28 mouse cellular contexts compared by ENCODE assay signal in the genomic region with DNA sequence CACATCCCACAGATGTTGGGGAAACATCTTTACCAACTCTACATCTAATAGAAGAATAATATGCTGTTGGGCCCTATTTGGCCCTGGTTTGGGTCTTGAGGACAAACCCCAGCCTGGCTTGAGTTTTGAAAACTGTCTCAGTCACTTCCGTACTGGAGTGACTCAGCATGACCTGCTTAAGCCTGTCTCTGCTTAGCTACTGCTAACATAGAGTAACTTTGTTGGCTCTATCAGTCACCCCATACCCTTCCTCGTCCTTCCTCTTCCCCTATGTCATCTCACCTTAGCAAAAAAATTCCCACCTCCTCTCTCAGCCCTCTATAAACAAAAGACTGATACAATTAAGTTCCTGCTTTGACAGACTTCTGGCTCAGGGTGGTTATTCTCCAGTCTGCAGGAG.
DNase-seq lines count a peak whose midpoint lies in the region; ATAC-seq and TF ChIP-seq lines count a peak whose summit lies in the region.
"Had no signal": no experiment of that assay in that cellular context is flagged by ENCODE, and none has a peak within 500 bp of the region (broad histone marks: within the 10 kb centered on the region; RNA-seq: fewer than 3 reads in every experiment).

No protein-coding gene starts in this region.

- no peak overlapping the region for H3K4me3 ChIP-seq in G1E (ENCODE audit: low read depth, low read length)
- no peak overlapping the region for H3K4me3 ChIP-seq in cortical plate, adult 2 months (ENCODE audit: insufficient read depth, low read length)
- H3K4me3 ChIP-seq: forebrain, embryonic 15.5 days; heart, adult 2 months; limb, embryonic 13.5 days; liver, embryonic 13.5 days; neural tube, embryonic 12.5 days had no signal

- ATAC-seq in G1E (ENCODE audit: extremely low read depth, insufficient number of reproducible peaks, low FRiP score, poor library complexity, severe bottlenecking), result peak; percentile 84
- ATAC-seq in megakaryocyte progenitor cell, adult 5-6 weeks (replicated peaks; ENCODE audit: poor library complexity), result peak; percentile 86
- ATAC-seq: forebrain, embryonic 15.5 days; inflammation-experienced regulatory T-cells, adult 6 months had no signal

- H3K36me3 ChIP-seq in G1E (replicated peaks), result no peaks in the 10 kb centered on the region
- H3K36me3 ChIP-seq: forebrain, embryonic 15.5 days; limb, embryonic 13.5 days; liver, embryonic 13.5 days; neural tube, embryonic 12.5 days had no signal

- no peak for TF ChIP-seq POLR2A in cortical plate, adult 2 months (IDR thresholded peaks at IDR 0.05; ENCODE audit: extremely low read depth, insufficient read depth, low read length)

- DNase-seq in 3134 (ENCODE audit: extremely low read depth, insufficient read length, low spot score) (peak; percentile 33), G1E (ENCODE audit: low spot score) (no peak)
- no peak for DNase-seq in gastrocnemius, postnatal 4 days (ENCODE audit: low spot score in 2 of 2)
- no peak for DNase-seq in spleen, postnatal 10 days (ENCODE audit: low spot score in 2 of 2)
- DNase-seq in adrenal gland, adult 18-20 months (ENCODE audit: low spot score in 2 of 2), result no peak
- DNase-seq: adrenal gland, adult 2 months; cerebellum, adult 18-20 months; cerebellum, postnatal 25 days; gastrocnemius, postnatal 10 days; heart, adult 2 months; heart, postnatal 36 days; kidney, adult 18-20 months; kidney, postnatal 36 days; liver, embryonic 13.5 days; lung, adult 2 months; lung, postnatal 14 days; midbrain, embryonic 14.5 days; retina, postnatal 1 day; right cerebral cortex, postnatal 4 days; thymus, adult 2 months; thymus, postnatal 4 days had no signal

- peaks cover 6% of the 10 kb centered on the region for H3K4me1 ChIP-seq in G1E (ENCODE audit: insufficient read depth, low read depth, low read length)
- H3K4me1 ChIP-seq in cortical plate, adult 2 months (ENCODE audit: control insufficient read depth, insufficient read depth, low read length), result no peaks in the 10 kb centered on the region
- H3K4me1 ChIP-seq: forebrain, embryonic 15.5 days; limb, embryonic 13.5 days; liver, embryonic 13.5 days; neural tube, embryonic 12.5 days had no signal

- no peak for TF ChIP-seq CTCF in G1E (IDR thresholded peaks at IDR 0.05; ENCODE audit: low read depth, low read length)
- TF ChIP-seq CTCF in cortical plate, adult 2 months (IDR thresholded peaks at IDR 0.05; ENCODE audit: extremely low read depth, insufficient read depth, low read length), result no peak

- H3K27ac ChIP-seq in cortical plate, adult 2 months (ENCODE audit: insufficient read depth, low read length), result 0 out of 2 replicates have a peak overlapping the region, but pooled peaks have one; percentile 23
- H3K27ac ChIP-seq: forebrain, embryonic 15.5 days; heart, adult 2 months; hindbrain, embryonic 14.5 days; limb, embryonic 13.5 days; liver, embryonic 13.5 days; neural tube, embryonic 12.5 days had no signal

- H3K27me3 ChIP-seq in G1E (ENCODE audit: insufficient read depth, low read length), result no peaks in the 10 kb centered on the region
- H3K27me3 ChIP-seq: forebrain, embryonic 15.5 days; limb, embryonic 13.5 days; liver, embryonic 13.5 days; neural tube, embryonic 12.5 days had no signal

- no peaks in the 10 kb centered on the region for H3K9me3 ChIP-seq in G1E (replicated peaks)
- H3K9me3 ChIP-seq: forebrain, embryonic 15.5 days; limb, embryonic 13.5 days; liver, embryonic 13.5 days; neural tube, embryonic 12.5 days had no signal
